Mouse (Mus musculus): ENCODE data around the gene Trim15. TPM values are rescaled to one million over a fixed set of nuclear protein-coding genes. Genes with fewer than 3 reads are reported as not detected.
"Not testable (repeated sequence)": the region's sequence is repeated elsewhere in the genome, so short reads cannot be mapped to it uniquely, and the experiment has no call there.

The Trim15 gene
- polyA plus RNA-seq, 1 experiment: not detected

- H3K27me3 ChIP-seq (replicated peaks): peaks cover 47% of the 10 kb centered on the region
- no peak within 1 kb of the TSS for H3K4me3 ChIP-seq (replicated peaks)
- H3K4me1 ChIP-seq: peaks cover 28% of the 10 kb centered on the region
- no peaks in the 10 kb centered on the region for H3K36me3 ChIP-seq (replicated peaks; ENCODE audit: low read length)
- no peak for TF ChIP-seq GATA1 (IDR thresholded peaks at IDR 0.05; ENCODE audit: borderline replicate concordance, low read length)
- TF ChIP-seq FLI1 (IDR thresholded peaks at IDR 0.05; ENCODE audit: low read length): no peak
- H3K9me3 ChIP-seq: no peaks in the 10 kb centered on the region
Observed at GRCm38 (mm10) chr17:36897552-36898205, 30.7 kb upstream of the Trim15 start, which contains the start of gene Trim31. Gene Trim31, plus strand, starts transcription at chr17:36898118.

- TF ChIP-seq GATA1 (IDR thresholded peaks at IDR 0.05; ENCODE audit: borderline replicate concordance, low read length): no peak
- TF ChIP-seq FLI1 (IDR thresholded peaks at IDR 0.05; ENCODE audit: low read length): no peak
- Histone ChIP-seq H3K9me3 (no peaks in the 10 kb centered on the region), H3K36me3 (replicated peaks; ENCODE audit: low read length) (no peaks in the 10 kb centered on the region)
Observed at GRCm38 (mm10) chr17:36897065-36897464, 30.1 kb upstream of the Trim15 start.

GRCm38 (mm10) chr17:36896583-36896982 lies 29.6 kb upstream of the Trim15 start:
- H3K36me3 ChIP-seq (replicated peaks; ENCODE audit: low read length): no peaks in the 10 kb centered on the region
- TF ChIP-seq FLI1 (IDR thresholded peaks at IDR 0.05; ENCODE audit: low read length) (no peak), GATA1 (IDR thresholded peaks at IDR 0.05; ENCODE audit: borderline replicate concordance, low read length) (no peak)
- no peaks in the 10 kb centered on the region for H3K9me3 ChIP-seq
- H3K27me3 ChIP-seq (replicated peaks): peaks cover 47% of the 10 kb centered on the region
- H3K4me1 ChIP-seq: peaks cover 31% of the 10 kb centered on the region
- no peak overlapping the region for H3K4me3 ChIP-seq (replicated peaks)

More at GRCm38 (mm10) chr17:36897065-36897464, 30.1 kb upstream of the Trim15 start:
- Histone ChIP-seq H3K4me3 (replicated peaks) (no peak overlapping the region), H3K4me1 (peaks cover 31% of the 10 kb centered on the region), H3K27me3 (replicated peaks) (peaks cover 47% of the 10 kb centered on the region)

- Histone ChIP-seq H3K4me3 (replicated peaks) (no peak overlapping the region), H3K27me3 (replicated peaks) (peaks cover 52% of the 10 kb centered on the region), H3K36me3 (replicated peaks; ENCODE audit: low read length) (no peaks in the 10 kb centered on the region), H3K9me3 (no peaks in the 10 kb centered on the region), H3K4me1 (peaks cover 27% of the 10 kb centered on the region)
- TF ChIP-seq GATA1 (IDR thresholded peaks at IDR 0.05; ENCODE audit: borderline replicate concordance, low read length) (no peak), FLI1 (IDR thresholded peaks at IDR 0.05; ENCODE audit: low read length) (no peak)
Observed at GRCm38 (mm10) chr17:36893387-36893786, 26.4 kb upstream of the Trim15 start.

GRCm38 (mm10) chr17:36892362-36892761 lies 25.4 kb upstream of the Trim15 start:
- H3K4me1 ChIP-seq: peaks cover 23% of the 10 kb centered on the region
- H3K36me3 ChIP-seq (replicated peaks; ENCODE audit: low read length): no peaks in the 10 kb centered on the region
- H3K4me3 ChIP-seq (replicated peaks): no peak overlapping the region
- H3K9me3 ChIP-seq: no peaks in the 10 kb centered on the region
- peaks cover 48% of the 10 kb centered on the region for H3K27me3 ChIP-seq (replicated peaks)
- TF ChIP-seq GATA1 (IDR thresholded peaks at IDR 0.05; ENCODE audit: borderline replicate concordance, low read length) (no peak), FLI1 (IDR thresholded peaks at IDR 0.05; ENCODE audit: low read length) (no peak)

- Histone ChIP-seq H3K4me1 (peaks cover 23% of the 10 kb centered on the region), H3K27me3 (replicated peaks) (peaks cover 47% of the 10 kb centered on the region)
- not testable (repeated sequence) for H3K4me3 ChIP-seq (replicated peaks); H3K36me3 ChIP-seq (replicated peaks; ENCODE audit: low read length); H3K9me3 ChIP-seq
Observed at GRCm38 (mm10) chr17:36891496-36891895, 24.5 kb upstream of the Trim15 start.

GRCm38 (mm10) chr17:36890073-36890903 lies 23.3 kb upstream of the Trim15 start, which contains the start of gene Trim40:
Gene Trim40, minus strand, starts transcription at chr17:36890123.
- H3K9me3 ChIP-seq: no peaks in the 10 kb centered on the region
- H3K4me1 ChIP-seq: peaks cover 22% of the 10 kb centered on the region
- no peaks in the 10 kb centered on the region for H3K36me3 ChIP-seq (replicated peaks; ENCODE audit: low read length)
- peaks cover 46% of the 10 kb centered on the region for H3K27me3 ChIP-seq (replicated peaks)
- no peak within 1 kb of the TSS for H3K4me3 ChIP-seq (replicated peaks)
- TF ChIP-seq GATA1 (IDR thresholded peaks at IDR 0.05; ENCODE audit: borderline replicate concordance, low read length) (no peak), FLI1 (IDR thresholded peaks at IDR 0.05; ENCODE audit: low read length) (no peak)

- no peak overlapping the region for H3K4me3 ChIP-seq (replicated peaks)
- no peaks in the 10 kb centered on the region for H3K9me3 ChIP-seq
- H3K36me3 ChIP-seq (replicated peaks; ENCODE audit: low read length): no peaks in the 10 kb centered on the region
- H3K27me3 ChIP-seq (replicated peaks): peaks cover 42% of the 10 kb centered on the region
- peaks cover 7% of the 10 kb centered on the region for H3K4me1 ChIP-seq
- no peak for TF ChIP-seq GATA1 (IDR thresholded peaks at IDR 0.05; ENCODE audit: borderline replicate concordance, low read length)
- TF ChIP-seq FLI1 (IDR thresholded peaks at IDR 0.05; ENCODE audit: low read length): no peak
Observed at GRCm38 (mm10) chr17:36885132-36885790, 18.3 kb upstream of the Trim15 start.

- H3K27me3 ChIP-seq (replicated peaks): peaks cover 36% of the 10 kb centered on the region
- H3K36me3 ChIP-seq (replicated peaks; ENCODE audit: low read length): no peaks in the 10 kb centered on the region
- peaks cover 7% of the 10 kb centered on the region for H3K9me3 ChIP-seq
- H3K4me3 ChIP-seq (replicated peaks): no peak overlapping the region
- peaks cover 13% of the 10 kb centered on the region for H3K4me1 ChIP-seq
- TF ChIP-seq FLI1 (IDR thresholded peaks at IDR 0.05; ENCODE audit: low read length) (no peak), GATA1 (IDR thresholded peaks at IDR 0.05; ENCODE audit: borderline replicate concordance, low read length) (no peak)
Observed at GRCm38 (mm10) chr17:36883350-36883749, 16.3 kb upstream of the Trim15 start.

All from megakaryocyte, embryonic 14.5 days (primary cell).